Mouse (Mus musculus) brain, embryonic 14.5 days (tissue): Measurements from ENCODE around the gene Mgat4a.
"Not testable (repeated sequence)": the region's sequence is repeated elsewhere in the genome, so short reads cannot be mapped to it uniquely, and the experiment has no call there.

Experiments
- CTCF ChIP-seq: fragments of 200-500 bp; IDR thresholded peaks from 2 replicates; pipeline ENCODE4 v1.5.1; 2012; ENCODE audit warnings: inconsistent platforms, mild to moderate bottlenecking, moderate library complexity, borderline replicate concordance; ENCODE audit not compliant: insufficient read depth, insufficient read length; ENCODE audit errors: extremely low read depth
- POLR2A ChIP-seq: fragments of 200-500 bp; IDR thresholded peaks from 2 replicates; pipeline ENCODE4 v1.6.1; 2012; ENCODE audit warnings: mild to moderate bottlenecking, inconsistent platforms, borderline replicate concordance; ENCODE audit not compliant: poor library complexity, insufficient read depth, insufficient read length, severe bottlenecking; ENCODE audit errors: extremely low read depth

GRCm38 (mm10) chr1:37499395-37499794 lies 41.4 kb downstream of the Mgat4a start:
- TF ChIP-seq CTCF, POLR2A: not testable (repeated sequence)
